Mouse (Mus musculus): ENCODE data around the gene Nek9. TPM values are rescaled to one million over a fixed set of nuclear protein-coding genes. Genes with fewer than 3 reads are reported as not detected.

Nek9 gene
- 19.4 and 21.2 TPM in 2 replicates for polyA plus RNA-seq (2014; fragmentation: Nextera tagmentation; extraction: Ambion mirVana)

- 0% methylated on average over 23 of the region's 36 CpGs for WGBS
- peaks cover 40% of the 10 kb centered on the region for H3K36me3 ChIP-seq (ENCODE audit: control insufficient read depth, insufficient read depth, low read length)
Measured at GRCm38 (mm10) chr12:85339243-85339729, at the start of gene Nek9. Gene Nek9 (minus strand): TSS chr12:85339362.

GRCm38 (mm10) chr12:85385995-85386375 is 46.8 kb upstream of the Nek9 start:
- H3K27me3 ChIP-seq (replicated peaks; ENCODE audit: control insufficient read depth, insufficient read depth, low read length): no peaks in the 10 kb centered on the region
- H3K27ac ChIP-seq (replicated peaks; ENCODE audit: low read depth, low read length): no peak overlapping the region
- H3K4me1 ChIP-seq (ENCODE audit: control insufficient read depth, insufficient read depth, low read length): no peaks in the 10 kb centered on the region
- ATAC-seq (ENCODE audit: low read depth): no peak
- no peaks in the 10 kb centered on the region for H3K36me3 ChIP-seq (ENCODE audit: control insufficient read depth, insufficient read depth, low read length)
- WGBS: 59% methylated on average over 5 of the region's 5 CpGs
- no peaks in the 10 kb centered on the region for H3K9me3 ChIP-seq (ENCODE audit: control insufficient read depth, low read length)
- no peak overlapping the region for H3K4me3 ChIP-seq (ENCODE audit: low read depth, low read length)
- H3K4me2 ChIP-seq (ENCODE audit: low read depth, low read length): no peak overlapping the region
- H3K9ac ChIP-seq (ENCODE audit: low read depth, low read length): no peak overlapping the region
- no peak for DNase-seq (ENCODE audit: low spot score)

More at GRCm38 (mm10) chr12:85339243-85339729, at the start of gene Nek9:
- peak within 1 kb of the TSS; percentile 82 for H3K27ac ChIP-seq (replicated peaks; ENCODE audit: low read depth, low read length)
- ATAC-seq (ENCODE audit: low read depth) (peak; percentile 88), DNase-seq (ENCODE audit: low spot score) (peak; percentile 97)
- peak within 1 kb of the TSS; percentile 77 for H3K4me2 ChIP-seq (ENCODE audit: low read depth, low read length)
- H3K9me3 ChIP-seq (ENCODE audit: control insufficient read depth, low read length): no peaks in the 10 kb centered on the region
- H3K4me3 ChIP-seq (ENCODE audit: low read depth, low read length): peak within 1 kb of the TSS; percentile 98
- peaks cover 6% of the 10 kb centered on the region; the same call in 1 of the 2 replicates for H3K4me1 ChIP-seq (ENCODE audit: control insufficient read depth, insufficient read depth, low read length)
- no peaks in the 10 kb centered on the region for H3K27me3 ChIP-seq (replicated peaks; ENCODE audit: control insufficient read depth, insufficient read depth, low read length)
- peak within 1 kb of the TSS; percentile 96 for H3K9ac ChIP-seq (ENCODE audit: low read depth, low read length)

DNA sequence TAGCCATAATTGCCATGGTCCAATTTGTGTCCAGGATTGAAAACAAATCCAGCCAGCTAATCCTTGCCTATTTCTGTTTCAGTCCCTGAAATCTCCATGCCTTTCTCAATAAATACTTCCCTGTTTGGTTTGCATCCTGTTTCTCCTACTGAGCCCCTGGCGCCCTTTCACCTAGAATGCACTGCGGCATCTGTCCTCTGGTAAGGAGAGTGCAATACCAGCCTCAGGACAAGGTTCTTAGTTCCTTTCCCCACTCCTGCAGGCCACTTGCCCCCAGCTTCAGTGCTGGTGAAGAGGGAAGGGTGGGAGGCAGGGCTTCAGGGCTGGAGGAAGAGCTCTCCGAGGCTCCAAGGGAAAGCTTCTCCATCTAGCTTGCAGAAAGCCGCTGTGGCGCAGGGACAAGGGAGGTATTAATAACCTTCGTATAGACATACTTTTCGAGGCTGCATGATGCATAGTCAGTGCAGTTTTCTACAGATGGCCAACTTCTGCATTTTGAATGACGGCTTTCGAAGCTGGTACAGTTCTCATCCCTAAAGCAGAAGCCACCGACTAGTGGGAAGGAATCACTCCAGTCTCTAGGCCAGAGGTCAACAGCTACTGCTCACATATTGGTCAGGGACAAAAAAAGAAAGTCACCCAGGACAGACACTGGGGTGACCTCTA is 46.3 kb upstream of the Nek9 start:
- Histone ChIP-seq H3K36me3 (ENCODE audit: control insufficient read depth, insufficient read depth, low read length) (no peaks in the 10 kb centered on the region), H3K27me3 (replicated peaks; ENCODE audit: control insufficient read depth, insufficient read depth, low read length) (no peaks in the 10 kb centered on the region), H3K9ac (ENCODE audit: low read depth, low read length) (no peak overlapping the region), H3K4me2 (ENCODE audit: low read depth, low read length) (no peak overlapping the region), H3K27ac (replicated peaks; ENCODE audit: low read depth, low read length) (no peak overlapping the region), H3K4me1 (ENCODE audit: control insufficient read depth, insufficient read depth, low read length) (no peaks in the 10 kb centered on the region), H3K9me3 (ENCODE audit: control insufficient read depth, low read length) (no peaks in the 10 kb centered on the region), H3K4me3 (ENCODE audit: low read depth, low read length) (no peak overlapping the region)
- no peak for DNase-seq (ENCODE audit: low spot score)
- no peak for ATAC-seq (ENCODE audit: low read depth)
- WGBS: 69% methylated on average over 10 of the region's 10 CpGs

GRCm38 (mm10) chr12:85382761-85383680 is 43.9 kb upstream of the Nek9 start:
- Histone ChIP-seq H3K9me3 (ENCODE audit: control insufficient read depth, low read length) (no peaks in the 10 kb centered on the region), H3K4me1 (ENCODE audit: control insufficient read depth, insufficient read depth, low read length) (no peaks in the 10 kb centered on the region), H3K36me3 (ENCODE audit: control insufficient read depth, insufficient read depth, low read length) (no peaks in the 10 kb centered on the region), H3K27me3 (replicated peaks; ENCODE audit: control insufficient read depth, insufficient read depth, low read length) (no peaks in the 10 kb centered on the region), H3K4me3 (ENCODE audit: low read depth, low read length) (no peak overlapping the region), H3K9ac (ENCODE audit: low read depth, low read length) (no peak overlapping the region), H3K4me2 (ENCODE audit: low read depth, low read length) (no peak overlapping the region), H3K27ac (replicated peaks; ENCODE audit: low read depth, low read length) (no peak overlapping the region)
- 69% methylated on average over 14 of the region's 14 CpGs for WGBS
- no peak for DNase-seq (ENCODE audit: low spot score)
- no peak for ATAC-seq (ENCODE audit: low read depth)

DNA sequence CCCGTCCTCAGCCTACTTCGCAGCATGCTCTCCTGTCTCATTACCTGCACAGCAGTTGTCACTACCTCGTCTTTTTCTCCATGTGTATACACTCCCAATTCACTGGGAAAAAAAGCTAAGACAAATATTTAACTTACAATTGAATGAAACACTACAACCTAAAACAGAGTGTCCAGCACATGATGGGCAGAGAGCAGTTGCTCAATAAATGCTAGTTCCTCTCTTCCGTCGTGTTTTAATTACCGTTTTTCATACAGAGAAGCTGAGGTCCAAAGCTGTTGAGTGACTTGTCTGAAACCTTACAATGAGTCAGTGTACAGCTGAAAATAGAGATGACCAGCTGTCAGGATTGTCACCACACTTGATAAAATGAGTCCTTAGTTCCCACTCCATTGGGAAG is 42.4 kb upstream of the Nek9 start:
- Histone ChIP-seq H3K9ac (ENCODE audit: low read depth, low read length) (no peak overlapping the region), H3K4me2 (ENCODE audit: low read depth, low read length) (no peak overlapping the region), H3K4me3 (ENCODE audit: low read depth, low read length) (no peak overlapping the region), H3K36me3 (ENCODE audit: control insufficient read depth, insufficient read depth, low read length) (no peaks in the 10 kb centered on the region), H3K27ac (replicated peaks; ENCODE audit: low read depth, low read length) (no peak overlapping the region), H3K4me1 (ENCODE audit: control insufficient read depth, insufficient read depth, low read length) (no peaks in the 10 kb centered on the region), H3K9me3 (ENCODE audit: control insufficient read depth, low read length) (no peaks in the 10 kb centered on the region), H3K27me3 (replicated peaks; ENCODE audit: control insufficient read depth, insufficient read depth, low read length) (no peaks in the 10 kb centered on the region)
- WGBS: 87% methylated on average over 6 of the region's 6 CpGs
- ATAC-seq (ENCODE audit: low read depth): no peak
- no peak for DNase-seq (ENCODE audit: low spot score)

DNA sequence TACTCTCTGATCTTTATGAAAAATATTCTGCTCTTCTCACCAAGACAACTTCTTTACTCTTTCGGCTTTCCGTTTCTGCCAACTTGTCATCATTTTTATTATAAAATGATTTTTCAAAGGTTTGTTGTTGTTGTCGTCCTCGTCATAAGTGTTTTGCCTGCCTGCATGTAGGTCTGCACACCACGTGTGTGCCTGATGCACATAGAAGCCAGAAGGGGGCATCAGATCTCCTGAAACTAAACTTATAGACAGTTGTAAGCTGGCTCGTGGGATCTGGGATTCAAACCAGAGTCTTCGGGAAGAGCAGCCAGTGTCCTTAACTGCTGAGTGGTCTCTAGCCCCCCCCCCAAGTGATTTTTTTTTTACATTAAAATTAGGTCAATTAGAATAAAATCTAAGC is 41.8 kb upstream of the Nek9 start:
- 69% methylated on average over 7 of the region's 7 CpGs for WGBS

GRCm38 (mm10) chr12:85380308-85380707 is 41.1 kb upstream of the Nek9 start:
- Histone ChIP-seq H3K4me2 (ENCODE audit: low read depth, low read length) (no peak overlapping the region), H3K4me1 (ENCODE audit: control insufficient read depth, insufficient read depth, low read length) (no peaks in the 10 kb centered on the region), H3K9me3 (ENCODE audit: control insufficient read depth, low read length) (no peaks in the 10 kb centered on the region), H3K36me3 (ENCODE audit: control insufficient read depth, insufficient read depth, low read length) (no peaks in the 10 kb centered on the region), H3K9ac (ENCODE audit: low read depth, low read length) (no peak overlapping the region), H3K4me3 (ENCODE audit: low read depth, low read length) (no peak overlapping the region), H3K27ac (replicated peaks; ENCODE audit: low read depth, low read length) (no peak overlapping the region), H3K27me3 (replicated peaks; ENCODE audit: control insufficient read depth, insufficient read depth, low read length) (no peaks in the 10 kb centered on the region)
- 71% methylated on average over 1 of the region's 1 CpGs for WGBS
- DNase-seq (ENCODE audit: low spot score) (no peak), ATAC-seq (ENCODE audit: low read depth) (no peak)

More for the DNA sequence above, 41.8 kb upstream of the Nek9 start:
- no peak for ATAC-seq (ENCODE audit: low read depth)
- Histone ChIP-seq H3K4me3 (ENCODE audit: low read depth, low read length) (no peak overlapping the region), H3K36me3 (ENCODE audit: control insufficient read depth, insufficient read depth, low read length) (no peaks in the 10 kb centered on the region), H3K4me2 (ENCODE audit: low read depth, low read length) (no peak overlapping the region), H3K9me3 (ENCODE audit: control insufficient read depth, low read length) (no peaks in the 10 kb centered on the region), H3K4me1 (ENCODE audit: control insufficient read depth, insufficient read depth, low read length) (no peaks in the 10 kb centered on the region), H3K9ac (ENCODE audit: low read depth, low read length) (no peak overlapping the region), H3K27me3 (replicated peaks; ENCODE audit: control insufficient read depth, insufficient read depth, low read length) (no peaks in the 10 kb centered on the region), H3K27ac (replicated peaks; ENCODE audit: low read depth, low read length) (no peak overlapping the region)
- no peak for DNase-seq (ENCODE audit: low spot score)

- Histone ChIP-seq H3K27ac (replicated peaks; ENCODE audit: low read depth, low read length) (no peak overlapping the region), H3K4me1 (ENCODE audit: control insufficient read depth, insufficient read depth, low read length) (peaks cover 5% of the 10 kb centered on the region; the same call in 1 of the 2 replicates), H3K4me2 (ENCODE audit: low read depth, low read length) (no peak overlapping the region), H3K36me3 (ENCODE audit: control insufficient read depth, insufficient read depth, low read length) (no peaks in the 10 kb centered on the region), H3K9me3 (ENCODE audit: control insufficient read depth, low read length) (no peaks in the 10 kb centered on the region), H3K9ac (ENCODE audit: low read depth, low read length) (no peak overlapping the region), H3K27me3 (replicated peaks; ENCODE audit: control insufficient read depth, insufficient read depth, low read length) (no peaks in the 10 kb centered on the region), H3K4me3 (ENCODE audit: low read depth, low read length) (no peak overlapping the region)
- no peak for ATAC-seq (ENCODE audit: low read depth)
- no peak for DNase-seq (ENCODE audit: low spot score)
- WGBS: 87% methylated on average over 2 of the region's 2 CpGs
Measured at GRCm38 (mm10) chr12:85378271-85378670, 39.1 kb upstream of the Nek9 start.

Data from embryonic facial prominence, embryonic 14.5 days (tissue).